Mouse (Mus musculus) forebrain, embryonic 13.5 days (tissue): Measurements from ENCODE around the gene Apc2. TPM values are rescaled to one million over a fixed set of nuclear protein-coding genes. Genes with fewer than 3 reads are reported as not detected.
A peak's percentile ranks its signal among the peaks of the same experiment; 100 is the strongest.
"Not testable (repeated sequence)": the region's sequence is repeated elsewhere in the genome, so short reads cannot be mapped to it uniquely, and the experiment has no call there.

Experiments
- ATAC-seq: fragments of 200-750 bp; cut with Nextera tagmentation; 2 replicates; pipeline ENCODE4 v1.8.0; 2017
- H3K27ac ChIP-seq: fragments of 300-500 bp; sonication (generic); 2 replicates; pipeline ENCODE4 v1.5.1; 2015; ENCODE audit warnings: inconsistent platforms, mild to moderate bottlenecking, moderate library complexity
- H3K27me3 ChIP-seq: fragments of 300-500 bp; sonication (generic); 2 replicates; pipeline ENCODE4 v1.6.1; 2015; ENCODE audit warnings: mild to moderate bottlenecking, inconsistent platforms
- H3K36me3 ChIP-seq: fragments of 300-500 bp; sonication (generic); 2 replicates; pipeline ENCODE4 v1.6.1; 2015; ENCODE audit warnings: mild to moderate bottlenecking, inconsistent platforms; ENCODE audit not compliant: poor library complexity, severe bottlenecking
- H3K4me1 ChIP-seq: fragments of 300-500 bp; sonication (generic); 2 replicates; pipeline ENCODE4 v1.6.1; 2015; ENCODE audit warnings: inconsistent platforms
- H3K4me2 ChIP-seq: fragments of 300-500 bp; sonication (generic); 2 replicates; pipeline ENCODE4 v1.6.1; 2015; ENCODE audit warnings: inconsistent platforms, mild to moderate bottlenecking, moderate library complexity
- H3K4me3 ChIP-seq: fragments of 300-500 bp; sonication (generic); 2 replicates; pipeline ENCODE4 v1.5.1; 2015; ENCODE audit warnings: mild to moderate bottlenecking, inconsistent platforms
- H3K9ac ChIP-seq: fragments of 300-500 bp; sonication (generic); 2 replicates; pipeline ENCODE4 v1.6.1; 2015; ENCODE audit warnings: mild to moderate bottlenecking, inconsistent platforms
- H3K9me3 ChIP-seq: fragments of 300-500 bp; sonication (generic); replicated peaks from 2 replicates; pipeline ENCODE4 v1.6.1; 2016; ENCODE audit warnings: inconsistent platforms
- WGBS: fragments of 180-500 bp; shearing (Covaris S2); methylation state at CpG from one replicate; pipeline ENCODE4 v1.1.7; 2015; 5-methylcytosine and 5-hydroxymethylcytosine counted together
- polyA plus RNA-seq: library from polyadenylated mRNA; unstranded; fragments of >200 nt; fragmentation: Nextera tagmentation; extraction: Ambion mirVana; gene quantifications from 2 replicates; pipeline ENCODE4 v1.2.1, GENCODE M21; 2015

The Apc2 gene
- polyA plus RNA-seq, 1 experiment from 2014 or later: 129 TPM

DNA sequence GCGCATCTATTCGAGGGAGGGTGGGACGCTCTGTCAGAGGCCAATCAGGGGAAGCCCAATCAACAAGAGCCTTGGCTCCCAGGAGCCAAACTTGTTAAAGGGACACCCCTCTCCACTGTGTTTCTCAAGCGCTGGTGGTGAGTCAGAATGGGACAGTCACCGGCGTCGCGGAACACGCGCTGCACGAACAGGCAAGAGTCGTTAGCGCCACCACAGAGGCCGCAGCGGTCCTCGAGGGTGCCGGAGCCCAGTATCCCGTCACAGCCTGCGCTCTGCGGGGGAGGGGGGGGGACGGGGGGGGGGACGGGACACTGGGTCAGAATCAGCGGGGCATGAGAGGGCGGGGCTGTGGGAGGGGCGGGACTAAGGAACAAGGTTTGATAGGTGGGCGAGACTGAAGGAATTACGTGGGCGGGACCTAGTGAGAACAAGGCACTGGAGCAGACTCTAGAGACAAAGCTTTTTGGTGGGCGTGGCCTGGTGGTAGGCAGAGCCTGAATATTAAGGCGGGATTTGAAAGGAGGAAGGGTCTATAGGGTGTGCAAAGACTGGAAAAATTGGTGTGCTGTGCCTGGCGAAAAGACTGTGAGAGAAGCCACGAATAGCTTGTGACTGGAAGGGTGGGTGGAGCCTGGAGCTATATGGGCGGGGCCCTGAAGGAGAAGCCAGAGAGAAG lies 47.1 kb downstream of the Apc2 start:
- under 1% methylated on average over 28 of the region's 33 CpGs for WGBS
- Histone ChIP-seq H3K4me1 (peaks cover 28% of the 10 kb centered on the region), H3K4me3 (peak overlapping the region; percentile 30), H3K9me3 (no peaks in the 10 kb centered on the region), H3K36me3 (no peaks in the 10 kb centered on the region), H3K27me3 (peaks cover 84% of the 10 kb centered on the region), H3K9ac (peak overlapping the region; percentile 0; the same call in 1 of the 2 replicates), H3K27ac (no peak overlapping the region), H3K4me2 (peak overlapping the region; percentile 53)
- peak; percentile 75 for ATAC-seq

GRCm38 (mm10) chr10:80343425-80343895 lies 47.7 kb downstream of the Apc2 start:
- H3K9ac ChIP-seq: no peak overlapping the region
- peaks cover 90% of the 10 kb centered on the region for H3K27me3 ChIP-seq
- peak overlapping the region; percentile 30 for H3K4me3 ChIP-seq
- H3K4me1 ChIP-seq: peaks cover 33% of the 10 kb centered on the region
- WGBS: 31% methylated on average over 13 of the region's 13 CpGs
- no peak overlapping the region for H3K27ac ChIP-seq
- ATAC-seq: peak; percentile 13; the same call in 1 of the 2 replicates
- no peaks in the 10 kb centered on the region for H3K9me3 ChIP-seq
- H3K36me3 ChIP-seq: no peaks in the 10 kb centered on the region
- H3K4me2 ChIP-seq: peak overlapping the region; percentile 53

DNA sequence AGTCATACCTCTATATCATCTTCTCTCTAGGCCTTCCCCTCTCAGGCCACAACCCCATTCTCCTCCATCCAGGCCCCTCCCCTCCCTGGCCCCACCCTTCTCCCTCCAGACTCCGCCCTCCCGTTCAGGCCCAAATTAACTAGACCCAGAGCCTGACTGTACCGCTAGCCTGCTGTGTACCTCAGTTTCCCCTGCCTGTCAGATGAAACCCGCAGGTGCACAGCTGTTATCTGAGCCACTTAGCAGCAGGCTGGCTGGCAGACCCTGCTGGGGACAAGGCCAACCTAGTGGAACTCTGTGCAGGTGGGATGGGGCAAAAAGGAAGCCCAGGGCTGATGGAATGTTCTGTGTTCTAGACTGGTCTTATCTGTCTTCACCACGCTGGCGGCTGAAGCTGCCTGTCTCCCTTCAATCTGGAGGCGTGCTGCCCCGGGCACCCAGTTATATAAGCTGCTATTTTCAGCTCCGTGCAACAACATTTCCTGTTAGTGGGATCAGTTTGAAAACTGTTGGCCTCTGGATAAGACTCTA lies 48.4 kb downstream of the Apc2 start:
- WGBS: 40% methylated on average over 9 of the region's 9 CpGs
- H3K4me2 ChIP-seq: no peak overlapping the region
- H3K27me3 ChIP-seq: peaks cover 97% of the 10 kb centered on the region
- ATAC-seq: no peak
- H3K9me3 ChIP-seq: no peaks in the 10 kb centered on the region
- no peak overlapping the region for H3K9ac ChIP-seq
- no peaks in the 10 kb centered on the region for H3K36me3 ChIP-seq
- peaks cover 39% of the 10 kb centered on the region for H3K4me1 ChIP-seq
- H3K4me3 ChIP-seq: no peak overlapping the region
- H3K27ac ChIP-seq: no peak overlapping the region

DNA sequence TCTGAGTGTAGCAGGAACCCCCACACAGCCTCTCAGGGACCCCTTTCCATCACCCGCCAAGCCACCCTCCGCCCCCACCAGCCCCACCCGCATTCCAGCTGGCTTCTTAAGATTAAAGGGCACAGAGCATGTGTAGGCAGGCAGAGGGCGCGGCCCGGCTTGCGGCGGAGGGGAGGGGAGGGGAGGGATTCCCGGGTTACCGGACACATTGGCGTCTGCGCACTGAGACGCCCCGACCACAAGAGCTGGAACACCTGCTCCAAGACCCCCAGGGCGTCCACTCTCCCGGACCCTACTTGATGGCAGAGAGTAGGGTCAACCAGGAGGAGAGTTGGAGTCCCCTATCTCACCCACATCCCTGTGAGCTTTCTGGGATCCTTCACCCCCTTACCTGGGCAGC lies 49.3 kb downstream of the Apc2 start:
- Histone ChIP-seq H3K4me2 (no peak overlapping the region), H3K27ac (no peak overlapping the region), H3K27me3 (peaks cover 99% of the 10 kb centered on the region), H3K36me3 (no peaks in the 10 kb centered on the region), H3K9me3 (no peaks in the 10 kb centered on the region), H3K4me3 (no peak overlapping the region), H3K4me1 (peaks cover 39% of the 10 kb centered on the region), H3K9ac (no peak overlapping the region)
- no peak for ATAC-seq
- WGBS: 3% methylated on average over 13 of the region's 16 CpGs

DNA sequence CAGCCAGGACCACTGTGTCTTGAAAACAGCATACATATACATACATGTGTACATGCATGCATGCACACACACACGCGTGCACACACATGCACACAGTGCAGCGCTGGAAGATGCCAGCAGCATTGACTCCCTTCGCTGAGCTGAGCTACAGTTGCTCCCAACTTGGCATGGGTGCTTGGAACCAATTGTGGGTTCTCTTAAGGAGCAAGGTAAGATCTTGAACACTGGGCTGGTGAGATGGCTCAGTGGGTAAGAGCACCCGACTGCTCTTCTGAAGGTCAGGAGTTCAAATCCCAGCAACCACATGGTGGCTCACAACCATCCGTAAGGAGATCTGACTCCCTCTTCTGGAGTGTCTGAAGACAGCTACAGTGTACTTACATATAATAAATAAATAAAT lies 50.2 kb downstream of the Apc2 start:
- 78% methylated on average over 6 of the region's 6 CpGs for WGBS
- not testable (repeated sequence) for H3K9me3 ChIP-seq, H3K9ac ChIP-seq, H3K4me3 ChIP-seq, H3K27ac ChIP-seq, H3K4me2 ChIP-seq, H3K36me3 ChIP-seq, ATAC-seq
- peaks cover 34% of the 10 kb centered on the region for H3K4me1 ChIP-seq
- peaks cover 99% of the 10 kb centered on the region for H3K27me3 ChIP-seq

GRCm38 (mm10) chr10:80347514-80347967 lies 51.8 kb downstream of the Apc2 start:
- H3K36me3 ChIP-seq: no peaks in the 10 kb centered on the region
- H3K27me3 ChIP-seq: peaks cover 99% of the 10 kb centered on the region
- no peak for ATAC-seq
- H3K4me1 ChIP-seq: peaks cover 23% of the 10 kb centered on the region
- H3K27ac ChIP-seq: no peak overlapping the region
- H3K9me3 ChIP-seq: no peaks in the 10 kb centered on the region
- no peak overlapping the region for H3K9ac ChIP-seq
- WGBS: 17% methylated on average over 17 of the region's 17 CpGs
- H3K4me3 ChIP-seq: no peak overlapping the region
- H3K4me2 ChIP-seq: no peak overlapping the region

DNA sequence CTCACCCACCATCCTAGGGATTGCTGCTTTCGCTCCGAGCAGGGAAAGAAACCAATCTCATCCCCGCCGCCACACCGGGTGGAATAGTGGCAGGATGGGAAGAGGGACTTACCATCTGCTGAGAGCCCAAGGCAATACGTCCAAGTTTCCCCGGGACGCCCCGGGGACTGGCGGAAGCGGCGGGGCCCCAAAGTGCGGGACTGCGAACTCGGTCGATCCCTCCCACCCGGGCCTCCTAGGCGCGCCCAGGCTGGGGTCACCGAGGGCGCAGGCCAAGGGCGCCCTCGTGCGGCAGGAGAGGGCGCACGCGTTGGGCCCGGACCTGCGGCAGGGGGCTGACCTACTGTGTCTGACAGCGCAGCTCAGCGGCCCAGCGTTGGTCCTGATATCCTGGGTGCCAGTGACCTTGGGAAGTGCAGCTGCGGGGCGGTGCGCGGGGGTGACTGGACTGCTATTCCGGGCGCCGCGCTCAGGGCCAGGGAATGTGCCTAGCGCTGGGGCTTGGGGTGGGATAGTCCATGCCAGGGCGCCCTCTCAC lies 52.5 kb downstream of the Apc2 start, which contains the start of gene Adamtsl5:
TSS of gene Adamtsl5 (minus strand) at position 169 of the 538 bp plus-strand sequence.
- Histone ChIP-seq H3K9me3 (no peaks in the 10 kb centered on the region), H3K4me3 (peak within 1 kb of the TSS; percentile 18), H3K27ac (no peak within 1 kb of the TSS), H3K27me3 (peaks cover 99% of the 10 kb centered on the region), H3K9ac (0 out of 2 replicates have a peak within 1 kb of the TSS, but pooled peaks have one; percentile 21), H3K36me3 (no peaks in the 10 kb centered on the region), H3K4me2 (peak within 1 kb of the TSS; percentile 41), H3K4me1 (peaks cover 15% of the 10 kb centered on the region)
- ATAC-seq: 0 out of 2 replicates have a peak, but pooled peaks have one; percentile 11
- under 1% methylated on average over 34 of the region's 42 CpGs for WGBS

- Histone ChIP-seq H3K4me2 (0 out of 2 replicates have a peak overlapping the region, but pooled peaks have one; percentile 12), H3K9ac (no peak overlapping the region), H3K4me1 (peaks cover 11% of the 10 kb centered on the region), H3K9me3 (no peaks in the 10 kb centered on the region), H3K27me3 (peaks cover 99% of the 10 kb centered on the region), H3K4me3 (no peak overlapping the region), H3K36me3 (no peaks in the 10 kb centered on the region), H3K27ac (no peak overlapping the region)
- ATAC-seq: no peak
- 13% methylated on average over 24 of the region's 26 CpGs for WGBS
Measured at GRCm38 (mm10) chr10:80348981-80349380, 53.2 kb downstream of the Apc2 start.

GRCm38 (mm10) chr10:80350292-80350691 lies 54.5 kb downstream of the Apc2 start:
- Histone ChIP-seq H3K27ac (no peak overlapping the region), H3K4me2 (no peak overlapping the region), H3K27me3 (peaks cover 99% of the 10 kb centered on the region), H3K4me3 (no peak overlapping the region), H3K9me3 (no peaks in the 10 kb centered on the region), H3K4me1 (peaks cover 11% of the 10 kb centered on the region), H3K9ac (no peak overlapping the region), H3K36me3 (no peaks in the 10 kb centered on the region)
- peak; percentile 80 for ATAC-seq
- WGBS: 5% methylated on average over 7 of the region's 7 CpGs

- H3K27ac ChIP-seq: no peak overlapping the region
- WGBS: 20% methylated on average over 11 of the region's 11 CpGs
- no peak overlapping the region for H3K4me3 ChIP-seq
- no peak overlapping the region for H3K4me2 ChIP-seq
- H3K36me3 ChIP-seq: no peaks in the 10 kb centered on the region
- no peak overlapping the region for H3K9ac ChIP-seq
- peaks cover 27% of the 10 kb centered on the region for H3K4me1 ChIP-seq
- peaks cover 99% of the 10 kb centered on the region for H3K27me3 ChIP-seq
- ATAC-seq: no peak
- H3K9me3 ChIP-seq: no peaks in the 10 kb centered on the region
Measured at GRCm38 (mm10) chr10:80351896-80352295, 56.1 kb downstream of the Apc2 start.

DNA sequence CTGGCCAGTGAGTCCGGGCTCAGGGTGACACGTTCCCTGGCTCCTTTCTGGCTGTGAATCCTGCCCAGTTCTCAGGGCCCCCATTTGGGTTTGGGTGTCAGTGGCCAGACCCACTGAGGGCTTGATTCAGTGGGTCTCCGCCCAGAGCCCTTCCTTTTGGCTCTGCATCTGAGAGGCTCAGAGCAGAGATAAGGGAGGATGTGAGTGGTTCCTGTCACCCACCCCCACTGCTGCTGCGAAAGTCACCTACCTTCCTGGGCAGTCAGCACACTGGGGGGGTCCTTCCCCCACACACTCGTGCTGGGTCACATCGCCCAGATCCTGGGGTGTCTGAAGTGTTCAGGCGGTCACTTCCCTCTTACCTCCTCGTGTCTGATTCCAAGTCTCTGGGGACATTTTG lies 57.0 kb downstream of the Apc2 start:
- Histone ChIP-seq H3K4me1 (peaks cover 34% of the 10 kb centered on the region), H3K9me3 (no peaks in the 10 kb centered on the region), H3K27ac (no peak overlapping the region), H3K27me3 (peaks cover 99% of the 10 kb centered on the region), H3K4me3 (no peak overlapping the region), H3K36me3 (no peaks in the 10 kb centered on the region), H3K4me2 (no peak overlapping the region), H3K9ac (no peak overlapping the region)
- WGBS: 71% methylated on average over 8 of the region's 8 CpGs
- ATAC-seq: no peak

DNA sequence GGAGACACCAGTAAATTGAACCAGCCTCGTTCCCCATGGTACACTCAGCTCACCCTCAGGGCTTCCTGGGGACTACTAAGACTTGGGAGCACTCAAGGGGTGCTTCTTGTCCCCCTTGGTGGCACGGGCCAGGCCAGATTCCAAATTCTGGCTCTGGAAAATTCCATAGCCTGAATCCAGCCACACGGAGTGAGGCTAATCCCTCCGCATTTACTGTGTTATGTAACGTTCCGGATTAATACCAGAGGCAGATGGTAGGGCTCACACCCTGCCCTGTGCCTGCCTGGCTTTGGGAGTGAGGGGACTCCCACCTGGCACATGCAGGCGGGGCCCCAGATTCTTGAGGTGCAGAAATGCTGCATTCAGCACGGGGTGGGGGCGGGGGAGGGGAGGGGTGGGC lies 59.7 kb downstream of the Apc2 start:
- no peaks in the 10 kb centered on the region for H3K9me3 ChIP-seq
- H3K4me3 ChIP-seq: 0 out of 2 replicates have a peak overlapping the region, but pooled peaks have one; percentile 32
- no peak overlapping the region for H3K4me2 ChIP-seq
- ATAC-seq: no peak
- H3K27me3 ChIP-seq: peaks cover 98% of the 10 kb centered on the region
- no peaks in the 10 kb centered on the region for H3K36me3 ChIP-seq
- no peak overlapping the region for H3K27ac ChIP-seq
- 4% methylated on average over 8 of the region's 9 CpGs for WGBS
- H3K4me1 ChIP-seq: peaks cover 27% of the 10 kb centered on the region
- H3K9ac ChIP-seq: no peak overlapping the region
